Mouse (Mus musculus) ES-Bruce4 (cell line): ENCODE results near the gene Atrip.

ENCODE experiments used
- CTCF ChIP-seq: IDR thresholded peaks from one replicate; pipeline ENCODE4 v1.8.1; 2011; ENCODE audit warnings: low read depth, low read length
- EP300 ChIP-seq: IDR thresholded peaks from 2 replicates; pipeline ENCODE4 v1.6.1; 2011; ENCODE audit warnings: low read depth, low read length; ENCODE audit not compliant: insufficient read depth
- POLR2A ChIP-seq: IDR thresholded peaks from one replicate; pipeline ENCODE4 v1.8.1; 2011; ENCODE audit warnings: low read length; ENCODE audit not compliant: insufficient read depth

DNA sequence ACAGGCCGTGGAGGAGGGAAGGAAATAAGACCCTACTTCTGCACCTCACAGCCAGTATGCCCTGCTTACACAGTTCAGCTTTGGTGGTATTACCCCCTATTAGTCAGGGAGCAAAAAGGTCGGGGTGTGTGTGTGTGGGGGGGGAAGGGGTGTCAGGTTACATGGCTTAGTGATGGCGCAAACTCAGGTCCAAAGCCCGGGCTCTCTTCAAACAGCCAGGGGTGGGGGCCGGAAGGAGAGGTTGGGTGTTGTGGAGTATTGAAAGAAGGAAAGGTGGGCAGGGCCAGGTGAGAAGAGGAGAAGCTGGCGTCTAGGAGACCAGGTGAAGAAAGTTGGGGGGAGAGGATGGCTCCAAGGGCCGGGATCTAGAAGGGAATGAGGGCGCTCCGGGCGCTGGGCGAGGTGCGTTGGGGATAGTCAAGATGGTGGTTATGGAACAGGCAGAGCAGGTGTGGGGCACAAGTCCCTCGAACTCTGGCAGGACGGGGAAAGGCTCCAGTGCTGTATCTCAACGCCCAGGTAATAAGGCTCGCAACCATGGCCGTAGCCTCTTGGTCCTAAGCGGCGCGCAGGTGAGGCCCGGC lies 20.7 kb upstream of the Atrip start:
- TF ChIP-seq POLR2A, result no peak
- TF ChIP-seq CTCF, result no peak
- no peak for TF ChIP-seq EP300
